Mouse (Mus musculus): ENCODE data around the gene Gm49416. TPM values are rescaled to one million over a fixed set of nuclear protein-coding genes. Genes with fewer than 3 reads are reported as not detected.
"Not testable (repeated sequence)": the region's sequence is repeated elsewhere in the genome, so short reads cannot be mapped to it uniquely, and the experiment has no call there.

Gm49416 gene
- total RNA-seq, 4 experiments from 2014 or later = 1.4 to 1.8 TPM; not detected in 2

- no peak for DNase-seq (ENCODE audit: low spot score in 2 of 2)
Observed at GRCm38 (mm10) chr19:8875031-8875430, 13.7 kb upstream of the Gm49416 start.

DNA sequence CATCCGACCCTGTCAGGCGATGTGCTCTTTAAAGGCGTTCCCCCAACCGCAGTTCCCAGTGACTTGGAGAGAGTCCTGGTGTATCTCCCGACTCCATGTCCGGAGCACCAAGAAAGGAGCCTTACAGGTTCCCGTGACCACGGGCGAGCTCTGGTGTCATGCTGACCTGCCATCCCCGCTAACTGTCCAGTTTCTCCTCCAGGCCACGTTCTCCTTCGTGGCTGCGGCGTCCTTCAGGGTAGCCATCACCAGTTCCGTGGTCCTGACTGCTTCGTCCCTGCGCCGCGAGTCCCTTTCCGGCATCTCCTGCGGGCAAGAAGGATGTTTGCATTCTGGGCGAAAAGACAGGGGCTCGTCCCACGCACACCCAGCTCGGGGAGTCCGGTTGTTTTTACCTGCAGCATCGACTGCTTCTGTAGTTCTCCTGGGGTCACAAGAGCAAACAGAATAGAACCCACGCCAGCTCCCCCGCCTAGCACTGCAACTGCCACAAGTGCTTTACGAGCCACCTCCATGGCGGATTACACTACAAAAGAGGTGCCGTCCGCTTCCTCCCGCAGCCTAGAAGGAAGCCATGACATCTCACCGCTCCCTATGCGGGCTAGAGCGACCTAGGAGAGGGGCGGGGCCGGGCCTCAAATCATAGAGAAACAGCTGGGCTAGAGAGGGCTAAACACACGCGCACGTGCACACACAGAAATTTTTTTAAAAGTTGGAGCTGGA, 8.3 kb upstream of the Gm49416 start, which contains the start of gene Uqcc3:
Gene Uqcc3 (minus strand): TSS at position 613 of the 723 bp plus-strand sequence.
- peak; percentile 86 to 87 for DNase-seq (ENCODE audit: low spot score in 2 of 2)

- no peak for DNase-seq (ENCODE audit: low spot score in 2 of 2)
Observed at GRCm38 (mm10) chr19:8881034-8881392, 7.7 kb upstream of the Gm49416 start.

DNA sequence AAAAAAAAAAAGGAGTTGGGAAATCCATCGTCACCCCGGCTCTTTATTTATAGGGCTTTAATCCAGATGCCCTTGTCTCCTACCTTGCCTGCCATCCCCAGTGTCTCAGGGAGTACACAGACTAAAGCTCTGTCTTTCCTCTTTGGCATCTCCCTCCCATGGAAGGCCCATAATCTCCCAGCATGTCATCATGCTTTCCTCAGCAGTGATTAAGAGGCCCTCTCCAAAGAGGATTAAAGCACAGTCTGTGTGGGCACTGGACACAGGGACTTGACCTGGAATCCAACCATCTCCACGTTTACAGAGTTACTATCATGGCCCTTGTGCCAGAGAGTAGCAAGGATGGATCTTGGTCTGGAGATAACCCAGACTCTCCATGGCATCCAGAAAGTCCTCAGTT, 5.1 kb upstream of the Gm49416 start, which contains the start of the genes Lbhd1 and Gm49403:
Gene Lbhd1 (plus strand): TSS at position 117 of the 400 bp plus-strand sequence.
Gene Gm49403 (plus strand): TSS at position 315 of the 400 bp plus-strand sequence.
- no peak for DNase-seq (ENCODE audit: low spot score in 2 of 2)

DNA sequence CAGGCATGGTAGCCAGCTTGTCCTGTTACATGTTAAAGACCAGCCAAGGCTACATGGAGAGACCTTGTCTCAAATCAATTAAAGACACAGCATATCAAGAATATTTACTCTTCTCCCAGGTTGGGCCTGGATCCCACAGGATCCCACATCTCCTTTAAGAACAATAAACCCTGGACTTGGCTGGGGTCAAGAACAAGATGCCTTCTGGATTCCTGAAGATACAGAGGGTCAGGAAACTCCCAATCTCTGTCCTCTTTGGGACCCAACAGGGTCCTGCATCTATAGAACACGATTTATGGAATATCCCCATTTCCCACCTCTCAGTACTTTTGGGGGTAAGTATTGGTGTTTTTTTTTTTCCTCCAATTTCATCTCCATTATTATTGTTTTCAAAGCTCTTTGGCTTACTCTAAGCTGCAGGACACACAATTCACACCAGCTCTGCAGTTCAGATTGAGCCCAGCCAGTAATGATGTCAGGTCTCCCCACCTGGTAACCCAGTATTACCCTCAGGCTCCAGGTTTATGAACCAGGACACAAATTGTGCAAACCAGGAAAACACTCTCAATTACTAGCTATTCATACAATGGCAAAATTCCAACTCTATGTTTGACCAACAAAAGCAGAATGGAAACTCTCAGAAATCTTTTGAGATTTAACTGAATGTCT, 1.7 kb upstream of the Gm49416 start:
- DNase-seq (ENCODE audit: low spot score in 2 of 2) = no peak

- DNase-seq (ENCODE audit: low spot score in 2 of 2) = no peak
Observed at GRCm38 (mm10) chr19:8887585-8888463, 902 bp upstream of the Gm49416 start.

- peak; percentile 74 to 86 for DNase-seq (ENCODE audit: low spot score in 2 of 2)
Observed at GRCm38 (mm10) chr19:8892829-8893766, 4.4 kb downstream of the Gm49416 start, which contains the start of gene Ints5. Gene Ints5 (plus strand): TSS chr19:8893005.

DNA sequence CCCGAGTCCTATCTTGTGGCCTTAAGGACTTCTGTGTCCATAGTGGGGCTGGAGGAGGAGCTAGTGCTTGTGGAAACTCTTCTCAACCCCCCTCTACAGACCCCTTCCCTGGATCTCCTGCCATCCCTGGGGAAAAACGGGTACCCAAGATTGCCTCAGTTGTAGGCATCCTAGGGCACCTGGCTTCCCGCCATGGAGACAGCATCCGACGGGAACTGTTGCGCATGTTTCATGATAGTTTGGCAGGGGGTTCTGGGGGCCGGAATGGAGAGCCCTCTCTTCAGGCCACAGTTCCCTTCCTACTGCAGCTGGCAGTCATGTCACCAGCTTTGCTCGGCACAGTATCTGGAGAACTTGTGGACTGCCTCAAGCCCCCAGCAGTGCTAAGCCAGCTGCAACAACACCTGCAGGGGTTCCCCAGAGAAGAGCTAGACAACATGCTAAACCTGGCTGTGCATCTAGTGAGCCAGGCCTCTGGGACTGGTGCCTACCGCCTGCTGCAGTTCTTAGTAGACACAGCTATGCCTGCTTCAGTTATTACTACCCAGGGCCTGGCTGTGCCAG, 6.8 kb downstream of the Gm49416 start:
- DNase-seq (ENCODE audit: low spot score in 2 of 2) = no peak

GRCm38 (mm10) chr19:8896231-8896630, 7.5 kb downstream of the Gm49416 start:
- not testable (repeated sequence) for DNase-seq (ENCODE audit: low spot score in 2 of 2)

DNA sequence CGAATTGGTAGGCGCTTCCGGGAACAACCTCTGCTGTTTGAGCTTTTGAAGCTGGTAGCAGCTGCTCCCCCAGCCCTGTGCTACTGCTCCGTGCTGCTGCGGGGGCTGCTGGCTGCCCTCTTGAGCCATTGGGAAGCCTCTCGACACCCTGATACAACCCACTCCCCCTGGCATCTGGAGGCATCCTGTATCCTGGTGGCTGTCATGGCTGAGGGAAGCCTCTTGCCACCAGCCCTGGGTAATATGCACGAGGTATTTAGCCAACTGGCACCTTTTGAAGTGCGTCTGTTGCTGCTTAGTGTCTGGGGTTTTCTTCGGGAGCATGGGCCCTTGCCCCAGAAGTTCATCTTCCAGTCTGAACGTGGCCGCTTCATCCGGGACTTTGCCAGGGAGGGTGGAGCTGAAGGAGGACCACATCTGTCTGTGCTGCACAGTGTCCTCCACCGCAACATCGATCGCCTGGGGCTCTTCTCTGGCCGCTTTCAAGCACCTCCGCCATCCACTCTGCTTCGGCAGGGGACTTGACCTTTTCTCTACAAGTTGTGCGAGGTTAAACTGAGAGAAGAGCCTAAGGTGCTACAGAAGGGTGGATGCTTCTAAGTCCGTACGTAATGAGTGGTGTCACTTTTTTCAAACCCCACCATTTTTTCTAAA, 8.6 kb downstream of the Gm49416 start:
- DNase-seq (ENCODE audit: low spot score in 2 of 2) = not testable (repeated sequence)

DNA sequence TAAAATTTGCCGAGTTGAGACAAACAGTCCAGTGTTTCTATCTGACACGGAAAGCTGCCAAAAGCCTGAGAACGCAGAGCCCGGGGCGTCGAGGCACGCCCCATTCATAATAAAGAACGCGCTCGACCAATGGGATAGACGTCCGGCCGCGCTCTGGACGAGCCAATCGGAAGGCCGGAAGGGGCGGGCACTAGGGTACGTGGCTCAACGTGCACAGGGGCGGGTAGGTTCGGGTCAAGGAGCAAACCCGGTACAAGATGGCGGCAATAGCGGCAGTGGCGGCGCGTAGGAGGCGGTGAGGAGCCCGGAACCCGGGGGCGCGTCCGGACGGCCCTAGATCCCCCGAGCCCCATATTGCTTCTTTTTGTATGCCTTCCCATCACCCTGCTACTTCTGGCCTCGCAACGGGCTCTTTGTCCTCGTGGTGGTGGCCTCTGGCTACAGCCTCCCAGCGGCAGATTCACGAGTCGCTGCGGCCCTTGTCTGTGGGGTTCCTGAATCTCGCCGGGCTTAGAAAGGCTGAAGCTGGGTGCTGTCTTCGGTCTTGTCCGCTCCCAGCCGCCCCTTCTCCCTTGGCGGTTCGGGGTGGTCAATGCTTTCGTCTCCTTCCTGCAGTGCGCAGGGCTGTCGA, 9.3 kb downstream of the Gm49416 start, which contains the start of gene Ganab:
Gene Ganab (plus strand): TSS at position 207 of the 631 bp plus-strand sequence.
- DNase-seq (ENCODE audit: low spot score in 2 of 2) = peak; percentile 95

DNA sequence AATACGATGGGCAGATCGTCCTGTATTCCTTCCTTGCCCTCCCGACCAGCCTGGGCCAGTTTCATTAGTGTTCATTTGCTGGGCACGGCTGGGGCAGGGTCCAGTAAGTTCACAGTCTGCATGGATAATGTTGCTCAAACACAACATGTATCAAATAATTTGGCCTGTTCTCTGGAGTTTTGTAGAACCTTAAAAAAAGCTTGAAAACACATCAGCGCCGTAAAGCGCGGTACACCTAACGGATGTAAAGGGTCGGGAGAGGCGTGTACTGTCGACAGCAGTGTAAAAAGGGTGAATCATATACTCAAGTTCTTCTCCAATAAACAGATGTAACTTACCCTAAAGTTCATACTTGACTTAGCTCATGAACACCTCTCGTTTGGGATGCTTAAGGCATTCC, 9.8 kb downstream of the Gm49416 start:
- DNase-seq (ENCODE audit: low spot score in 2 of 2) = no peak

DNA sequence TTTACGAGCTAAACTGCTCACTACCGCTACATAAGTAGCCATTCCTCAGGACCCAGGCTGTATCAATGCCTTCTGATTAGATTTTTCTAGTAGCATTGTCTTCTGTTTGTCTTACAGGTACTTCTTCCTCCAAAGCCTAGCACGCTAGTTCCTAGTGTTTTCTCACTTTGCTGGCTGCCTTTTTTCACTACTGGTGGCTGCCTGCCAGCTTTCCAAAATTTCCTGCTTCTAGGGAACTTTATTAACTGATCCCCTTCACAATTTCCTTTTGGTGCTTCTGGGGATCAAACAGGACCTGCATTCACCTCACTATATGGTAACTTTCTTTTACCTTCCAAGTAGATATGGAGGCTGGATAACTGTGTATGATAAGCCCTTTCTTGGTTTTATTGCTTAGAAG, 10.4 kb downstream of the Gm49416 start:
- DNase-seq (ENCODE audit: low spot score in 2 of 2) = no peak

GRCm38 (mm10) chr19:8903412-8903811, 14.7 kb downstream of the Gm49416 start:
- no peak for DNase-seq (ENCODE audit: low spot score in 2 of 2)

- DNase-seq (ENCODE audit: low spot score in 2 of 2) = no peak
Observed at GRCm38 (mm10) chr19:8908531-8908930, 19.8 kb downstream of the Gm49416 start.

- no peak for DNase-seq (ENCODE audit: low spot score in 2 of 2)
Observed at GRCm38 (mm10) chr19:8911810-8912209, 23.1 kb downstream of the Gm49416 start.

- DNase-seq (ENCODE audit: low spot score in 2 of 2) = peak in 1 of 2 experiments; percentile 45
Observed at GRCm38 (mm10) chr19:8914212-8914611, 25.5 kb downstream of the Gm49416 start.

DNA sequence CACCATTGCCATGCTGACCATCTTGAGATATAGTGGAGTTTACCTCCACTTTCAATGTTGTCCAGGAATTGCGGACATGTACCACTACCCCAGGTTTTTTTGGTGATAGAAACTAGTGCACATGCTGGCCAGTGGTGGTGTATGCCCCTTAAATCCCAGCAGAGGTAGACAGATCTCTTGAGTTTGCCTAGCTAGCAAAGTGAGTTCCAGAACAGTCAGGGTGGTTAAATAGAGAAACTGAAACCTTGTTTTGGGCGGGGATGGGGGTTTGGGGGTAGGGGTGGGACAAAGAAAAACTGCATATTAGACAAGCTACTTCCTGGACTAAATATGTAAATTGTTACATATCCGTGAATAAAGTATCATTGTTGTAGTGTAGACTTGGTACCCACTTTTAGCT, 30.3 kb downstream of the Gm49416 start:
- no peak for DNase-seq (ENCODE audit: low spot score in 2 of 2)

- no peak for DNase-seq (ENCODE audit: low spot score in 2 of 2)
Observed at GRCm38 (mm10) chr19:8919684-8920072, 31.0 kb downstream of the Gm49416 start.

Measured in layer of hippocampus, adult 8-10 months (tissue).